21 mouse cellular contexts compared by ENCODE assay signal in genomic region chr14:73494122-73494521, GRCm38 (mm10).
"Had no signal": no experiment of that assay in that cellular context is flagged by ENCODE, and none has a peak within 500 bp of the region (broad histone marks: within the 10 kb centered on the region; RNA-seq: fewer than 3 reads in every experiment).

No protein-coding gene starts in this region.

- H3K4me2 ChIP-seq: limb, embryonic 13.5 days; lung, embryonic 14.5 days; midbrain, embryonic 11.5 days; neural tube, embryonic 12.5 days; neural tube, embryonic 15.5 days had no signal

- H3K9ac ChIP-seq: limb, embryonic 13.5 days; lung, embryonic 14.5 days; neural tube, embryonic 12.5 days; neural tube, embryonic 15.5 days had no signal

- H3K27ac ChIP-seq: kidney, postnatal 0 days; layer of hippocampus, adult 2 months; limb, embryonic 10.5 days; limb, embryonic 13.5 days; macrophage; neural tube, embryonic 12.5 days; neural tube, embryonic 15.5 days; stomach, postnatal 0 days had no signal

- H3K27me3 ChIP-seq: limb, embryonic 13.5 days; neural tube, embryonic 12.5 days; neural tube, embryonic 15.5 days had no signal

- H3K36me3 ChIP-seq: limb, embryonic 10.5 days; limb, embryonic 13.5 days; neural tube, embryonic 12.5 days; neural tube, embryonic 15.5 days had no signal

- H3K9me3 ChIP-seq: limb, embryonic 10.5 days; neural tube, embryonic 12.5 days had no signal

- DNase-seq: kidney, adult 2 months; kidney, postnatal 25 days; layer of hippocampus, adult 9-11 months; lung, embryonic 14.5 days; midbrain, embryonic 14.5 days; right cerebral cortex, adult 18-20 months; right cerebral cortex, postnatal 14 days; right cerebral cortex, postnatal 4 days; thymus, adult 2 months; thymus, postnatal 14 days had no signal

- H3K4me3 ChIP-seq: layer of hippocampus, adult 2 months; limb, embryonic 10.5 days; limb, embryonic 13.5 days; megakaryocyte, embryonic 14.5 days; neural tube, embryonic 12.5 days; neural tube, embryonic 15.5 days had no signal

- ATAC-seq: lung, postnatal 0 days had no signal

- H3K4me1 ChIP-seq: limb, embryonic 10.5 days; limb, embryonic 13.5 days; neural tube, embryonic 12.5 days; neural tube, embryonic 15.5 days had no signal
